Mouse (Mus musculus) v-Abl transformed pro-B cells (cell line): ENCODE data around the gene Mr1.
"Not testable (repeated sequence)": the region's sequence is repeated elsewhere in the genome, so short reads cannot be mapped to it uniquely, and the experiment has no call there.

Experiments used
- in situ Hi-C, 2 experiments: fragments of 400-800 bp; cut with MboI; formaldehyde crosslinking; loops; one replicate each; pipeline ENCODE4 v1.15.1; 2025; ENCODE audit not compliant: unreplicated experiment in 2 of 2

Mr1 gene

GRCm38 (mm10) chr1:155146572-155146980, at the start of gene Mr1:
Mr1 (minus strand) TSS chr1:155146814.
- in situ Hi-C loops, result no loop called here

GRCm38 (mm10) chr1:155192805-155193368, 46.3 kb upstream of the Mr1 start:
- in situ Hi-C loops, result no loop called here

- in situ Hi-C loops, result no loop called here
Observed at GRCm38 (mm10) chr1:155191671-155192070, 45.1 kb upstream of the Mr1 start.

- in situ Hi-C loops, result no loop called here
Observed at GRCm38 (mm10) chr1:155191219-155191618, 44.6 kb upstream of the Mr1 start.

- in situ Hi-C loops, result no loop called here
Observed at GRCm38 (mm10) chr1:155188656-155189055, 42.0 kb upstream of the Mr1 start.

- in situ Hi-C loops, result no loop called here
Observed at GRCm38 (mm10) chr1:155184191-155184590, 37.6 kb upstream of the Mr1 start.

- in situ Hi-C loops, result no loop called here
Observed at GRCm38 (mm10) chr1:155178192-155178924, 31.7 kb upstream of the Mr1 start.

- in situ Hi-C loops, result no loop called here
Observed at GRCm38 (mm10) chr1:155174424-155174823, 27.8 kb upstream of the Mr1 start.

GRCm38 (mm10) chr1:155173644-155174016, 27.0 kb upstream of the Mr1 start:
- in situ Hi-C loops, result not testable (repeated sequence)

GRCm38 (mm10) chr1:155172895-155173643, 26.5 kb upstream of the Mr1 start:
- in situ Hi-C loops, result no loop called here

GRCm38 (mm10) chr1:155169935-155170334, 23.3 kb upstream of the Mr1 start:
- in situ Hi-C loops, result no loop called here

- in situ Hi-C loops, result no loop called here
Observed at GRCm38 (mm10) chr1:155167453-155167852, 20.8 kb upstream of the Mr1 start.

- in situ Hi-C loops, result no loop called here
Observed at GRCm38 (mm10) chr1:155158970-155159484, 12.4 kb upstream of the Mr1 start.

- in situ Hi-C loops, result no loop called here
Observed at GRCm38 (mm10) chr1:155158141-155158969, 11.7 kb upstream of the Mr1 start, which contains the start of gene Stx6. Stx6 (plus strand) TSS chr1:155158715.

GRCm38 (mm10) chr1:155153906-155154305, 7.3 kb upstream of the Mr1 start:
- in situ Hi-C loops, result no loop called here

GRCm38 (mm10) chr1:155150821-155151220, 4.2 kb upstream of the Mr1 start:
- in situ Hi-C loops, result no loop called here

- in situ Hi-C loops, result no loop called here
Observed at GRCm38 (mm10) chr1:155149403-155149802, 2.8 kb upstream of the Mr1 start.

GRCm38 (mm10) chr1:155147228-155147627, 614 bp upstream of the Mr1 start:
- in situ Hi-C loops, result no loop called here

- in situ Hi-C loops, result no loop called here
Observed at GRCm38 (mm10) chr1:155145620-155146019, 994 bp downstream of the Mr1 start.

GRCm38 (mm10) chr1:155140076-155140475, 6.5 kb downstream of the Mr1 start:
- in situ Hi-C loops, result loop anchor here in 1 of 2 experiments (5.0 kb wide), 1 partner anchor 77 kb away; no protein-coding TSS in a partner anchor
